Mouse (Mus musculus) E14TG2a.4 (cell line): ENCODE measurements at regions not wholly inside any gene's neighbourhood (a gene's known extent, or its start where the extent isn't known, plus 50 kb on each side); places are given as distances from the start of the nearest gene placed in this dataset.
A peak's percentile ranks its signal among the peaks of the same experiment; 100 is the strongest.

Source experiments
- H3K27me3 ChIP-seq: 2 replicates; pipeline ENCODE4 v1.6.1; 2014; ENCODE audit warnings: low read length, control low read depth; ENCODE audit not compliant: insufficient read depth
- H3K36me3 ChIP-seq: 2 replicates; pipeline ENCODE4 v1.6.1; 2014; ENCODE audit warnings: low read length, control low read depth; ENCODE audit not compliant: insufficient read depth
- H3K4me1 ChIP-seq: replicated peaks from 2 replicates; pipeline ENCODE4 v1.6.1; 2014; ENCODE audit warnings: low read depth, low read length, control low read depth
- H3K4me3 ChIP-seq: replicated peaks from 2 replicates; pipeline ENCODE4 v1.5.1; 2014; ENCODE audit warnings: mild to moderate bottlenecking, low read length
- H3K9me3 ChIP-seq: 2 replicates; pipeline ENCODE4 v1.6.1; 2014; ENCODE audit warnings: low read length, control low read depth
- CTCF ChIP-seq: conservative IDR thresholded peaks from 2 replicates; pipeline ENCODE4 v1.5.1; 2014; ENCODE audit warnings: low read length
- NANOG ChIP-seq: IDR thresholded peaks from 2 replicates; pipeline ENCODE4 v1.6.1; 2014; ENCODE audit warnings: borderline replicate concordance, low read length, mixed read lengths
- POU5F1 ChIP-seq: IDR thresholded peaks from 2 replicates; pipeline ENCODE4 v1.6.1; 2014; ENCODE audit warnings: low read length, borderline replicate concordance

GRCm38 (mm10) chr8:107642241-107642640 lies 54.0 kb upstream of the Psmd7 start:
- H3K4me3 ChIP-seq = peak overlapping the region; percentile 21
- TF ChIP-seq NANOG (no peak), CTCF (no peak), POU5F1 (no peak)

GRCm38 (mm10) chr8:107647936-107648335 lies 59.7 kb upstream of the Psmd7 start:
- peaks cover 8% of the 10 kb centered on the region; the same call in 1 of the 2 replicates for H3K27me3 ChIP-seq
- H3K4me3 ChIP-seq = no peak overlapping the region
- no peak for TF ChIP-seq NANOG
- TF ChIP-seq POU5F1 = no peak
- peak; percentile 37 for TF ChIP-seq CTCF
- H3K4me1 ChIP-seq = peaks cover 18% of the 10 kb centered on the region; the same call in 1 of the 2 replicates
- H3K9me3 ChIP-seq = no peaks in the 10 kb centered on the region
- H3K36me3 ChIP-seq = no peaks in the 10 kb centered on the region

More at GRCm38 (mm10) chr8:107642241-107642640, 54.0 kb upstream of the Psmd7 start:
- Histone ChIP-seq H3K4me1 (peaks cover 16% of the 10 kb centered on the region), H3K27me3 (peaks cover 6% of the 10 kb centered on the region; the same call in 1 of the 2 replicates), H3K9me3 (no peaks in the 10 kb centered on the region), H3K36me3 (no peaks in the 10 kb centered on the region)

GRCm38 (mm10) chr8:107650306-107650705 lies 62.0 kb upstream of the Psmd7 start:
- no peaks in the 10 kb centered on the region for H3K36me3 ChIP-seq
- TF ChIP-seq CTCF (no peak; the same call in 1 of the 2 replicates), NANOG (no peak), POU5F1 (no peak)
- no peaks in the 10 kb centered on the region for H3K9me3 ChIP-seq
- H3K4me1 ChIP-seq = peaks cover 15% of the 10 kb centered on the region; the same call in 1 of the 2 replicates
- H3K4me3 ChIP-seq = no peak overlapping the region
- H3K27me3 ChIP-seq = 0 out of 2 replicates have a peak, but pooled peaks cover 2% of the 10 kb centered on the region

- Histone ChIP-seq H3K4me3 (peak overlapping the region; percentile 46), H3K36me3 (no peaks in the 10 kb centered on the region), H3K9me3 (no peaks in the 10 kb centered on the region), H3K27me3 (0 out of 2 replicates have a peak, but pooled peaks cover 2% of the 10 kb centered on the region), H3K4me1 (peaks cover 15% of the 10 kb centered on the region; the same call in 1 of the 2 replicates)
- no peak for TF ChIP-seq NANOG
- TF ChIP-seq POU5F1 = no peak
- TF ChIP-seq CTCF = no peak
Observed at GRCm38 (mm10) chr8:107651424-107651823, 63.2 kb upstream of the Psmd7 start.

- Histone ChIP-seq H3K27me3 (0 out of 2 replicates have a peak, but pooled peaks cover 2% of the 10 kb centered on the region), H3K9me3 (no peaks in the 10 kb centered on the region), H3K4me1 (peaks cover 15% of the 10 kb centered on the region; the same call in 1 of the 2 replicates), H3K4me3 (no peak overlapping the region), H3K36me3 (no peaks in the 10 kb centered on the region)
- TF ChIP-seq NANOG (no peak), POU5F1 (no peak), CTCF (no peak)
Observed at GRCm38 (mm10) chr8:107652226-107652625, 64.0 kb upstream of the Psmd7 start.

GRCm38 (mm10) chr8:107653711-107654110 lies 65.4 kb upstream of the Psmd7 start:
- Histone ChIP-seq H3K36me3 (no peaks in the 10 kb centered on the region), H3K4me1 (peaks cover 15% of the 10 kb centered on the region; the same call in 1 of the 2 replicates), H3K27me3 (0 out of 2 replicates have a peak, but pooled peaks cover 2% of the 10 kb centered on the region), H3K4me3 (no peak overlapping the region), H3K9me3 (no peaks in the 10 kb centered on the region)
- TF ChIP-seq POU5F1 (no peak), NANOG (no peak), CTCF (no peak)

- Histone ChIP-seq H3K4me3 (no peak overlapping the region), H3K27me3 (0 out of 2 replicates have a peak, but pooled peaks cover 2% of the 10 kb centered on the region), H3K36me3 (no peaks in the 10 kb centered on the region), H3K4me1 (peaks cover 4% of the 10 kb centered on the region; the same call in 1 of the 2 replicates), H3K9me3 (no peaks in the 10 kb centered on the region)
- TF ChIP-seq CTCF (peak; percentile 87), NANOG (no peak)
Observed at GRCm38 (mm10) chr8:107656622-107657021, 68.4 kb upstream of the Psmd7 start.

- H3K9me3 ChIP-seq = no peaks in the 10 kb centered on the region
- H3K36me3 ChIP-seq = no peaks in the 10 kb centered on the region
- H3K27me3 ChIP-seq = no peaks in the 10 kb centered on the region
- H3K4me3 ChIP-seq = no peak overlapping the region
- 0 out of 2 replicates have a peak, but pooled peaks cover 4% of the 10 kb centered on the region for H3K4me1 ChIP-seq
- TF ChIP-seq POU5F1 = no peak
- no peak for TF ChIP-seq NANOG
- no peak for TF ChIP-seq CTCF
Observed at GRCm38 (mm10) chr8:107657741-107658140, 69.5 kb upstream of the Psmd7 start.

- no peak overlapping the region for H3K4me3 ChIP-seq
- no peak for TF ChIP-seq NANOG
- TF ChIP-seq POU5F1 = no peak
- no peaks in the 10 kb centered on the region for H3K36me3 ChIP-seq
- no peaks in the 10 kb centered on the region for H3K9me3 ChIP-seq
- H3K4me1 ChIP-seq = 0 out of 2 replicates have a peak, but pooled peaks cover 4% of the 10 kb centered on the region
- no peaks in the 10 kb centered on the region for H3K27me3 ChIP-seq
Observed at GRCm38 (mm10) chr8:107658386-107658785, 70.1 kb upstream of the Psmd7 start.
